Mouse (Mus musculus): ENCODE measurements around the gene Slc23a4. TPM values are rescaled to one million over a fixed set of nuclear protein-coding genes. Genes with fewer than 3 reads are reported as not detected.

Gene Slc23a4
- total and polyA plus RNA-seq, 3 experiments, result 0.05 to 0.44 TPM; not detected in 1

GRCm38 (mm10) chr6:35027257-35027656 lies 39.1 kb upstream of the Slc23a4 start:
- Histone ChIP-seq H3K9me3 (replicated peaks) (no peaks in the 10 kb centered on the region), H3K36me3 (replicated peaks) (peaks cover 60% of the 10 kb centered on the region), H3K27me3 (ENCODE audit: insufficient read depth, low read length) (no peaks in the 10 kb centered on the region), H3K4me1 (ENCODE audit: insufficient read depth, low read depth, low read length) (no peaks in the 10 kb centered on the region; the same call in 1 of the 2 replicates), H3K4me3 (ENCODE audit: low read depth, low read length) (no peak overlapping the region)
- TF ChIP-seq POLR2AphosphoS5 (IDR thresholded peaks at IDR 0.05; ENCODE audit: insufficient replicate concordance, low read depth, low read length), result no peak
- no peak for TF ChIP-seq CTCF (IDR thresholded peaks at IDR 0.05; ENCODE audit: low read depth, low read length)
- no peak for TF ChIP-seq GATA1 (IDR thresholded peaks at IDR 0.05; ENCODE audit: borderline replicate concordance, low read length)
- no peak for TF ChIP-seq TAL1 (conservative IDR thresholded peaks at IDR 0.05; ENCODE audit: low read depth, low read length)
- no peak for TF ChIP-seq GATA2 (IDR thresholded peaks at IDR 0.05; ENCODE audit: borderline replicate concordance, low read depth, low read length)
- DNase-seq (ENCODE audit: low spot score), result no peak
- no peak for ATAC-seq (ENCODE audit: extremely low read depth, insufficient number of reproducible peaks, low FRiP score, poor library complexity, severe bottlenecking)

GRCm38 (mm10) chr6:35016624-35017023 lies 28.4 kb upstream of the Slc23a4 start:
- no peak for ATAC-seq (ENCODE audit: extremely low read depth, insufficient number of reproducible peaks, low FRiP score, poor library complexity, severe bottlenecking)
- no peak overlapping the region for H3K4me3 ChIP-seq (ENCODE audit: low read depth, low read length)
- no peaks in the 10 kb centered on the region for H3K4me1 ChIP-seq (ENCODE audit: insufficient read depth, low read depth, low read length)
- DNase-seq (ENCODE audit: low spot score), result no peak
- TF ChIP-seq TAL1 (conservative IDR thresholded peaks at IDR 0.05; ENCODE audit: low read depth, low read length) (no peak), GATA1 (IDR thresholded peaks at IDR 0.05; ENCODE audit: borderline replicate concordance, low read length) (no peak), GATA2 (IDR thresholded peaks at IDR 0.05; ENCODE audit: borderline replicate concordance, low read depth, low read length) (no peak), POLR2AphosphoS5 (IDR thresholded peaks at IDR 0.05; ENCODE audit: insufficient replicate concordance, low read depth, low read length) (no peak), CTCF (IDR thresholded peaks at IDR 0.05; ENCODE audit: low read depth, low read length) (no peak)
- H3K9me3 ChIP-seq (replicated peaks), result no peaks in the 10 kb centered on the region
- peaks cover 23% of the 10 kb centered on the region for H3K36me3 ChIP-seq (replicated peaks)
- H3K27me3 ChIP-seq (ENCODE audit: insufficient read depth, low read length), result no peaks in the 10 kb centered on the region

- no peaks in the 10 kb centered on the region for H3K4me1 ChIP-seq (ENCODE audit: insufficient read depth, low read depth, low read length)
- H3K36me3 ChIP-seq (replicated peaks), result peaks cover 2% of the 10 kb centered on the region
- DNase-seq (ENCODE audit: low spot score), result no peak
- H3K9me3 ChIP-seq (replicated peaks), result peaks cover 2% of the 10 kb centered on the region; the same call in 1 of the 2 replicates
- TF ChIP-seq GATA1 (IDR thresholded peaks at IDR 0.05; ENCODE audit: borderline replicate concordance, low read length) (no peak), CTCF (IDR thresholded peaks at IDR 0.05; ENCODE audit: low read depth, low read length) (no peak), TAL1 (conservative IDR thresholded peaks at IDR 0.05; ENCODE audit: low read depth, low read length) (no peak), POLR2AphosphoS5 (IDR thresholded peaks at IDR 0.05; ENCODE audit: insufficient replicate concordance, low read depth, low read length) (no peak), GATA2 (IDR thresholded peaks at IDR 0.05; ENCODE audit: borderline replicate concordance, low read depth, low read length) (no peak)
- no peak for ATAC-seq (ENCODE audit: extremely low read depth, insufficient number of reproducible peaks, low FRiP score, poor library complexity, severe bottlenecking)
- H3K27me3 ChIP-seq (ENCODE audit: insufficient read depth, low read length), result peaks cover 5% of the 10 kb centered on the region; the same call in 1 of the 2 replicates
- H3K4me3 ChIP-seq (ENCODE audit: low read depth, low read length), result no peak overlapping the region
Observed at GRCm38 (mm10) chr6:35011953-35012352, 23.7 kb upstream of the Slc23a4 start.

- TF ChIP-seq GATA1 (IDR thresholded peaks at IDR 0.05; ENCODE audit: borderline replicate concordance, low read length), result no peak
- TF ChIP-seq GATA2 (IDR thresholded peaks at IDR 0.05; ENCODE audit: borderline replicate concordance, low read depth, low read length), result no peak
- no peak for TF ChIP-seq POLR2AphosphoS5 (IDR thresholded peaks at IDR 0.05; ENCODE audit: insufficient replicate concordance, low read depth, low read length)
- no peak for TF ChIP-seq CTCF (IDR thresholded peaks at IDR 0.05; ENCODE audit: low read depth, low read length)
- no peak for TF ChIP-seq TAL1 (conservative IDR thresholded peaks at IDR 0.05; ENCODE audit: low read depth, low read length)
- ATAC-seq (ENCODE audit: extremely low read depth, insufficient number of reproducible peaks, low FRiP score, poor library complexity, severe bottlenecking) (no peak), DNase-seq (ENCODE audit: low spot score) (no peak)
- Histone ChIP-seq H3K9me3 (replicated peaks) (peaks cover 2% of the 10 kb centered on the region; the same call in 1 of the 2 replicates), H3K4me1 (ENCODE audit: insufficient read depth, low read depth, low read length) (no peaks in the 10 kb centered on the region), H3K36me3 (replicated peaks) (no peaks in the 10 kb centered on the region), H3K4me3 (ENCODE audit: low read depth, low read length) (no peak overlapping the region), H3K27me3 (ENCODE audit: insufficient read depth, low read length) (peaks cover 5% of the 10 kb centered on the region; the same call in 1 of the 2 replicates)
Observed at GRCm38 (mm10) chr6:35010705-35011104, 22.5 kb upstream of the Slc23a4 start.

- Histone ChIP-seq H3K4me1 (ENCODE audit: insufficient read depth, low read depth, low read length) (no peaks in the 10 kb centered on the region), H3K4me3 (ENCODE audit: low read depth, low read length) (no peak overlapping the region), H3K27me3 (ENCODE audit: insufficient read depth, low read length) (peaks cover 13% of the 10 kb centered on the region; the same call in 1 of the 2 replicates), H3K9me3 (replicated peaks) (no peaks in the 10 kb centered on the region), H3K36me3 (replicated peaks) (no peaks in the 10 kb centered on the region)
- TF ChIP-seq TAL1 (conservative IDR thresholded peaks at IDR 0.05; ENCODE audit: low read depth, low read length) (no peak), GATA1 (IDR thresholded peaks at IDR 0.05; ENCODE audit: borderline replicate concordance, low read length) (no peak), GATA2 (IDR thresholded peaks at IDR 0.05; ENCODE audit: borderline replicate concordance, low read depth, low read length) (no peak), POLR2AphosphoS5 (IDR thresholded peaks at IDR 0.05; ENCODE audit: insufficient replicate concordance, low read depth, low read length) (no peak), CTCF (IDR thresholded peaks at IDR 0.05; ENCODE audit: low read depth, low read length) (no peak)
- DNase-seq (ENCODE audit: low spot score), result no peak
- no peak for ATAC-seq (ENCODE audit: extremely low read depth, insufficient number of reproducible peaks, low FRiP score, poor library complexity, severe bottlenecking)
Observed at GRCm38 (mm10) chr6:35002261-35002669, 14.1 kb upstream of the Slc23a4 start.

GRCm38 (mm10) chr6:34999101-34999500 lies 10.9 kb upstream of the Slc23a4 start:
- peaks cover 15% of the 10 kb centered on the region; the same call in 1 of the 2 replicates for H3K27me3 ChIP-seq (ENCODE audit: insufficient read depth, low read length)
- H3K4me3 ChIP-seq (ENCODE audit: low read depth, low read length), result no peak overlapping the region
- no peaks in the 10 kb centered on the region for H3K36me3 ChIP-seq (replicated peaks)
- no peak for ATAC-seq (ENCODE audit: extremely low read depth, insufficient number of reproducible peaks, low FRiP score, poor library complexity, severe bottlenecking)
- no peak for DNase-seq (ENCODE audit: low spot score)
- H3K4me1 ChIP-seq (ENCODE audit: insufficient read depth, low read depth, low read length), result peaks cover 9% of the 10 kb centered on the region
- no peak for TF ChIP-seq TAL1 (conservative IDR thresholded peaks at IDR 0.05; ENCODE audit: low read depth, low read length)
- no peak for TF ChIP-seq GATA2 (IDR thresholded peaks at IDR 0.05; ENCODE audit: borderline replicate concordance, low read depth, low read length)
- TF ChIP-seq POLR2AphosphoS5 (IDR thresholded peaks at IDR 0.05; ENCODE audit: insufficient replicate concordance, low read depth, low read length), result no peak
- TF ChIP-seq GATA1 (IDR thresholded peaks at IDR 0.05; ENCODE audit: borderline replicate concordance, low read length), result no peak
- no peak for TF ChIP-seq CTCF (IDR thresholded peaks at IDR 0.05; ENCODE audit: low read depth, low read length)
- H3K9me3 ChIP-seq (replicated peaks), result no peaks in the 10 kb centered on the region
